Mouse (Mus musculus) E14TG2a.4 (cell line): ENCODE results near the gene Bcas3.

Experiments
- CTCF ChIP-seq: conservative IDR thresholded peaks from 2 replicates; pipeline ENCODE4 v1.5.1; 2014; ENCODE audit warnings: low read length
- NANOG ChIP-seq: IDR thresholded peaks from 2 replicates; pipeline ENCODE4 v1.6.1; 2014; ENCODE audit warnings: borderline replicate concordance, low read length, mixed read lengths
- POU5F1 ChIP-seq: IDR thresholded peaks from 2 replicates; pipeline ENCODE4 v1.6.1; 2014; ENCODE audit warnings: low read length, borderline replicate concordance

- no peak for TF ChIP-seq CTCF
- no peak for TF ChIP-seq POU5F1
- no peak for TF ChIP-seq NANOG
These were observed 423.9 kb downstream of the Bcas3 start for GRCm38 (mm10) chr11:85776861-85777360.
